Mouse (Mus musculus) NIH3T3 (cell line): ENCODE data around the gene Slc4a2.
A peak's percentile ranks its signal among the peaks of the same experiment; 100 is the strongest.

ENCODE experiments used
- DNase-seq: peaks from one replicate; pipeline ENCODE4 v3.0.0-alpha.2; 2012; ENCODE audit warnings: low read depth

Slc4a2 gene

GRCm38 (mm10) chr5:24426556-24427284 is 3.1 kb downstream of the Slc4a2 start:
- DNase-seq, result peak; percentile 92

DNA sequence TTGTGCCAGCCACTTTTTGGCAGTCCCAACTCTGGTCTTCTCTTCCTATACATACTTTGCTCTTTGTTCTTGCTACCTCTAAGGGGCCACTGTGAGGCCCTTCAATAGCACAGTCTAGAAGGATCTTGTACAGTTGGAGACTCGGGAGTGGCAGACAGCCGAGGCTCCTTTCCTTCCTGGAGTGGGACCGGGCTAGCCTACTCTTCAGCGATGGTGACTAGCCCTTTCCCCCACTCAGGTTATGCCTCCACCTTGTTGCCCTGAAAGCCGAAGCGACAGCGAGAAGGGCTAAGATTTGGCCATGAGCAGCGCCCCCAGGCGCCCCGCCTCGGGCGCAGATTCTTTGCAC is 3.6 kb downstream of the Slc4a2 start:
- no peak for DNase-seq

DNA sequence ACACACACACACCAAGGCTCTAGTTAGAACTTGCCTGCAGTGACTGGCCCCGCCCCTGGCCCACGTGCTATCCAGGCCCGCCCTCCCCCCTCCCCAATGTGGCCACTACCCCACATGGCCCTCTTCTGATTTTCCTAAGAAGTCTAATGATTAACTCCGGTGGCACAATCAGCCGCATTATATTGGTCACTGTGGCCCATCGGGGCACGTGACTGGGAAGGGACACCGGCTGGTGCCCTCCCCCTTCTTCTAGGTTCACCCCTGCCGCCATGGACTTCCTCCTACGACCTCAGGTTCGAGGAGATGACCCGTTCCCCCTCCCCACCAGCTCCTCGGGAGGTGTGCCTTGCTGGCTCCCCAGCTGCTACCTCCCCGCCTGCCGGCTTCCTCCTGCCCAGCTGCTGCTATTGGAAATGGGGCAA is 4.4 kb downstream of the Slc4a2 start:
- DNase-seq, result peak; percentile 74

DNA sequence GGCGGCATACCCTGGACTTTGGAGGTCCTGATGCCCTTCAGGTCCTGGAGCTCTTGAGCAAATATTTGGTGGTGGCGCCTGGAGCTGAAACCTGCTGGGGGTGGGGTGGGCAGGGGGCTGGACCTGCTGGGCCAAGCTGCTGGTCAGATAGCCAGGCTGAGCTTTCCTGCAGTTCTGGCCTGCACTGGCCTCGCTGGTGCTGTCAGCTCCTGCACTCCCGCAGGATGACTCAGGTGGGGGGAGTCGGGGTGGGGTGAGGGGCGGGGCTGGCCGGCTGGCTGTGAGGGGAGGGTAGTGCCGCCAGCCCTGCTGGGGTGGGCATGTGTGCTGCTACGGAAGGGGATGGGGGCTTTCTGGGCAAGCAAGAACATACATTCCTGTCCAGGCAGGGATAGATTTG is 5.0 kb downstream of the Slc4a2 start:
- peak; percentile 75 for DNase-seq

DNA sequence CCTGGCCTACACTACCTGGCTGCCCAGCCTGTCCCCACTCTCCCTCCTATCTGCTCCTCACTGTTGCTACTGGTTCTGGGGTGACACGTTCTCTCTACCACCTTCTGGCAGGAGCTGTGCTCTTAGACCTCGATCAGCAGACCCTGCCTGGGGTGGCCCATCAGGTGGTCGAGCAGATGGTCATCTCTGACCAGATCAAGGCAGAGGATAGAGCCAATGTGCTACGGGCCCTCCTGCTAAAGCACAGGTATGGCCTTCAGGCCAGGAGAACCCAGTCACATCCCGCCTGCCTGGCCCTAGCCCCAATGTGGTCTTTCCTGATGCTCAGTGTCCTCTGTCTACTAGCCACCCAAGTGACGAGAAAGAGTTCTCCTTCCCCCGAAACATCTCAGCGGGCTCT is 10.4 kb downstream of the Slc4a2 start:
- no peak for DNase-seq

- DNase-seq, result no peak
These were observed 17.6 kb downstream of the Slc4a2 start for GRCm38 (mm10) chr5:24441187-24441586.

- no peak for DNase-seq
These were observed 18.4 kb downstream of the Slc4a2 start for GRCm38 (mm10) chr5:24442029-24442428.

- DNase-seq, result no peak
These were observed 19.6 kb downstream of the Slc4a2 start for GRCm38 (mm10) chr5:24443204-24443603.

GRCm38 (mm10) chr5:24443927-24444326 is 20.3 kb downstream of the Slc4a2 start:
- no peak for DNase-seq

DNA sequence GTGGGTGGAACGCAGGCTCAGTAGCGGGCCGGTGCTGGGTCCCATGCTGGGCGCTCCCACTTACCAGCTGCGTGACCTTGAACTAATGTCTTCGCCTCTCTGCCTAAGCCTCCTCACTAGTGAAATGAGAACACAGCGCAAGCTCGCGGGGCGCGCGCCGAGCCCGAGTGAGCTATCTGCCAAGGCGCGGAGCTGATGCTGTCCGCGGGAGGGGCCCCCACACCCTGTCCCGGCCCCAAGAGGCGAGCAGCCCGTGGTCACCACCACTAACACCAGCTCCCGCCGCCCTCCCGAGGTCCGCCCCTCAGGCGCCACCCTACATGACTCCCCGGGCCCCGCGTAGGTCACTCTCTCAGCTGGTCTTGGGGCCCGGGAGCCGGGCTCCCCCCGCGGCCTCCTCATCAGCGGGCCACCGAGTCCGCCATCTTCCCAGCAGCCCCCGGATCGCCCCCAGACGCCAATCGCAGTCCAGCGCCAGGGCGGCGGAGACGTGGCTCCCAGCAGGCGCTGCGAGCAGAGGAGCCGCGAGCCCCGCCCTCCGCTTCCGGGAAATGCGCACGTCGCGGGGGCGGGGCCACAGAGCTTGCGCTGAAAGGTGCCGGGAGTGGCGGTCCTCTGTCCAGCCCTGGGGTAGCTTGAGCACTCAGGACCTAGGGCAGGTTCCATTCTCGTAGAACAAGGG is 21.2 kb downstream of the Slc4a2 start, which contains the start of gene Fastk:
Gene Fastk (minus strand): TSS at position 542 of the 682 bp plus-strand sequence.
- peak; percentile 97 for DNase-seq

DNA sequence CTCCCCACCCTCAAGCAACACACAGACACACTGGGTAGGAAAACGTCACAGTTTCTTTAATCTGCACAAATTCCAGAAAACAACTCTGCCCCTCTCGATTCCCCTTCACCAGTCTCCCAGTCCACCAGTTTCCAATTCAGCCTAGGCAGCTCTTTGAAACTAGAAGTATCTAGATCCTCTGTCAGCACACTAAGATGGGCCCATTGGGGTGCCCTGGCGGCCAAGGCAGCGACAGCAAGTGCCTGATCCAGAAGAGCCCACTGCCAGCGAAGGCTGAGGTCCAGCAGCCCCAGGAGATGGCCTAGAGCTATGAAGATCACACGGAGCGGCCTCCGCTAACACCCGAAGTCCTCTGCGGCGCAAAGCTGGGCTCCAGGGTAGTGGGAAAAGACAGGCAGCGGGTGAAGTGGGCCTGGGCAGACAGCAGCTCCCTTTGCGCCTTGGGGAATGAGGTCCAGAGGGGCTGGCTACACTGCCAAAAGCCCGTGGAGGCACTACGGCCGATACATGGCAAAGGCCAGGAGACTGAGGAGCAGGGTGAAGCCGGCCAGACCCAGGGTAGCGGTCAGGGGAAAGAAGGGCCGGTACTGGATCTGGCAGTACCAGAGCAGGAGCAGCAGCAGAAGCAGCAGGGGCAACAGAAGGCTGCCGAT is 21.9 kb downstream of the Slc4a2 start:
- no peak for DNase-seq

DNA sequence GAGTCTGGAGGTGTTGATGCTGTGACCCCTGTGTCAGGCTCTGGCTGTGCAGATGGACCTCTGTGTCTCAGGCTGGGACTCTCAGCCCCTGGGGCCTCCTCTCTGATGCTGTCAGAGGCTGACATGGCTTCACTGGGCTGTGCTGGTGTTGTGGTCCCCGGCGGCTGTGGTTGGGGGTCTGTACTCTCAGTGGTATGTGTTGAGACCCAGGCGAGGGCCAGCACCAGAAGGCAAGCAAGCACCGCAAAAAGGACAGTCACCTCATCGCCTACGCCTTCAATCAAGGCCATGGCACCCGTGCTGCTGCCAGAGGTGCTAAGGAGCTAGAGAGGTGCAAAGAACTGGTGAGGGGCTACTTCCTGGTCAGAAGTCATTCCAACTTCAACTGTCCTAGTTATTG is 23.0 kb downstream of the Slc4a2 start:
- DNase-seq, result no peak

DNA sequence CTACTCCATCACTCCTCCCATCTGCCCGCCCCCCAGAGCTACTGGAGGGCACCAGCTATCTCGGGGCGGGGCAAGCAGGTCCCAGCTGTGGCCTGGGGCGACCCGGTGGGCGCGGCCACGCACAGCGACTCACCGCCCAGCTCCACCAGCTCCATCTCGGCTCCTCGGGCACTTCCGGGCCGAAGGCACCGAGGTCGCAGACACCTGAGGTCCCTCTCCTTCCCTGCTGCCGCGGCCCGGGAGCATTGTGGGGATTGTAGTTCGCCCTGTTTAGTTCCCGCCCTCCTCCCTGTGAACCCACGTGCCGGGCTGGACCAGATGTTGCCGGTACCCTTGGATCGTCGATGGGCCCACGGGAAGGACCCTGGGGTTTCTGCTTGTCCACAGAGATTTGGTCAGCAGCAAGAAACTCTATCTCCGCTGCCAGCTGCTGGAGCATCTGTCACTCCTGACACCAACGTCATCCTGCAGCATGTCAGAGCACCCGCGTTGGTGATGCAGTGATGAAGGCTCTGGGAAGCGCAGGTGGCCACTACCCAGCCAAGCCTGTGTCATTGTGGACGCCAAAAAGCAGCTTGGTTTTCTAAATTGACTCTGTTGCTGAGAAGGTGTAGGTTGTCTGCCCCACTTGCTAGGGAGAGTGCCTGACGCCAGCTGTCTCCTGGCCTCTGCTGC is 24.1 kb downstream of the Slc4a2 start, which contains the start of gene Tmub1:
Gene Tmub1 (minus strand): TSS at position 231 of the 675 bp plus-strand sequence.
- DNase-seq, result peak; percentile 78

DNA sequence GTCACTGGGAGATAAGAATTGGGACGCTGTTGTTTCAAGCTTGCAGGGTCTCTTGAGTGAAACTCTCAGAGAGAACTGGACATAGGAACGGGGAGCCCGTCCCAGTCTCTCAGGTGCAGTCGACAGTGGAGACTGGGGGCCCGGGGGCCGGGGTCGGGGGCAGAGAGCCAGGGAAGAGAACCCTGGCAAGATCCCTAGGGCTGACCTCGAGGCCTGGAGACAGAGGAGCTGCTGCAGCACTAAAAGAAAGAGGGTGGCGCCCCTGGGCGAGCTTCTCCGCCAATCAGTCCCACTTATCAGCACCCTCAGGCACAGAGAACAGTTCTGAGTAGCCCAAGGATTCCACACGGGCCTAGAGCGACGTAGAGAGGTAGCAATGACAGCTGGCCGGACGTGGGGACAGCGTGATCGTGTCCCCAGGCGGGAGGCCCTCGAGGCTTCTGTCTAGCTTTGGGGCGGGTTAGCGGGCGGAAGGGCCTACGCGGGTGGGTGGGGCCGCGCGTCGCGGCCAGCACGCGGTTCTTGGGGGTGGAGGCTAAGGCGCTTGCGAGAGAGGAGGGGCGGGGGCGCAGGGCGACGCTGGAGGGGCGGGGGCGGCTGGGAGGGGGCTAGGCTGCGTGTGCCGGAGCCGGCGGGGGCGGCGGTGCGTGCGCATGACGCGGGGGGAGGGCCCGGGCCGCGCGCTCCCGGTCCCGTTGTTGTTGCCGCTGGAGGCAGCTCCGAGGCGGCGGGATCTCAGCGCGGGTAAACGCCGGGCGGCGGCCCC is 27.8 kb downstream of the Slc4a2 start:
- DNase-seq, result peak; percentile 93

- DNase-seq, result peak; percentile 46
These were observed 28.5 kb downstream of the Slc4a2 start, which contains the start of gene Agap3 for GRCm38 (mm10) chr5:24452030-24452690. TSS of gene Agap3 (plus strand) at chr5:24452177.

DNA sequence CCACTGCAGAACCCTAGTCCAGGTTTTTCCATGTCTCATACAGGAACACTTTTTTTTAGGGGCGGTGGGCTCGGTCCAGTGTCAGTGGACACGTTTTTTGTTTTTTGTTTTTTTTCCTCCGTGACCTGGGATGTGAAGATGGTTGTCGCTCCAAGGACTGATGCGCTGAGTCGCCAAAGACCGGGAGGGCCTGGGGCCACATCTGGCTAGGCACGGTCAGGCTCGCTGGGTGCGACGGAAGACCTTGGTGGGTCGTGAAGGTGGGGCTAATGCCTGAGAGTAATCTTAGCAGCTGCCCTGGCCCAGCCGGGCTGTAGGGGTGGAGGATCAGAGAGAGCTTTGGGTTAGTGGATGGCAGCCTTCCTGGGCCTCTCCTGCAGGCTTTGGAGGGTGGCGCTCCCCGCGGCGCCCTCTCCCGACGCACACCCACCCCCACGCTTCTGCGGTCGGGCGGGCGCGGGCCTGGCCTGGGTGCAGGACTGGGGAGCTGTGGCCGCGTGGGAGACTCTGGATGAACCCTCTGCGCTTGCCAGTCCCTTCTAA is 29.1 kb downstream of the Slc4a2 start:
- DNase-seq, result peak; percentile 61

GRCm38 (mm10) chr5:24453283-24453984 is 29.8 kb downstream of the Slc4a2 start:
- no peak for DNase-seq

- no peak for DNase-seq
These were observed 30.3 kb downstream of the Slc4a2 start for GRCm38 (mm10) chr5:24453985-24454303.

- peak; percentile 74 for DNase-seq
These were observed 31.4 kb downstream of the Slc4a2 start for GRCm38 (mm10) chr5:24455076-24455475.

DNA sequence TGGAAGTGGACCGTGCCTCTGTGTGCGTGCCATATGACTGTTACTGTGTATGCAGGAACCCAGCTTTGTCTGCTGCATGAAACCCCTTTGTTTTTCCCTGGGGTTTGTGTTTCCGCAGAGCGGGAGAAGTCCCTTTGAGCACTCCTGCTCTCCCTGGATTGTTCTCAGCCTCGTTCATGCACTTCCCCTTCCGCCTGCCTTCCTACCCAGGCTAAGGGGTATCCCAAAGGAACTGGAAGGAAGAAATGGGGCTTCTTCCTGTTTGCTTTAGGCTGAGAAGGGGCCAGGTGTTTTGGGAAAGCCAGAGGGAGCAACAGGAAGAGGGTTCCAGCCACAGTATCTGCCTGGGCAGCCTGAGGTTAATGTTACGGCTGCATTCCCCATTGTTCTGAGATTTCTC is 32.0 kb downstream of the Slc4a2 start:
- no peak for DNase-seq
